Mouse (Mus musculus) liver, embryonic 14 days (tissue): ENCODE data around the gene Dtnb. TPM values are rescaled to one million over a fixed set of nuclear protein-coding genes. Genes with fewer than 3 reads are reported as not detected.

ENCODE experiments used
- polyA plus RNA-seq: library from polyadenylated mRNA; depleted of rRNA; stranded (reverse); fragments of >200 nt; gene quantifications from 2 replicates; pipeline ENCODE4 v1.2.3, GENCODE M21; 2012; rRNA removed

Gene Dtnb
- polyA plus RNA-seq: 14.8 and 16.1 TPM in 2 replicates

DNA sequence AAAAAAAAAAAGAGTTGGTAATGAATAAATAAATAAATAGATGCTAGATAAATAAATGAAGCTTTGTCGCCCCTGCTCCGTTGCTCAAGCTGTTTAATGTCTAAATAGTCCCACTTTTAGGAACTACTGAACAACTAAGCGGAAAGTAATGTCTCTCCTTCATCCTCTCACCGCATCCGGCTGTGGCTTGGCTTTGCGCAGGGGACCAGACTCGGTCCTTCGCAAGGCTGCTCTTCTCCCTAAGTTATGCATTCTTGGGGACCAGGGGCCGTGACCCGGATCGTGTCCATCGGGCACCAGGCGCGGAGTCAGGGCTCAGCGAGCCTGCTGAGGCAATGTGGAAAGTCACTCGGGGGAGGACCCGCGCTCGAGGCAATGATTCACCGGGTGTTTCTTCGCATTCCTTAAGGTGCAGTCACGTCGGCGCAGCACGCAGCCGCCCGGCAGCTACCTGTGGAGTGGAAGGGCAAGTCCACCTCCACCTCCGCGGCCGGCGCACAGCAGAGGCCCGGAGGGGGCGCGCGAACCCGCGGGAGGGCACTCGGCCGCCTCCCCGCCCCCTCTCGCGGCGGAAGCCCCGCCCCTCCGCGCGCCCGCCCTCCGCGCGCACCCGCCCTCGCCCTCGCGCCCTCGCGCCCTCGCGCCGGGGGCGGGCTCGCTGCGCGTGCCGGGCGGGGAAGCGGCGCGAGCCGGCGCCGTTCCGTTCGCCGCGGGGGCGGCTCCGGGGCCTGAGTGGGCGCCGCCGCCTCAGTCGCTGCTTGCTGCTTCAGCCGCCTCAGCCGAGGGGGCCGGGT lies at the start of gene Dtnb:
Gene Dtnb (plus strand): TSS at position 595 of the 794 bp plus-strand sequence.

DNA sequence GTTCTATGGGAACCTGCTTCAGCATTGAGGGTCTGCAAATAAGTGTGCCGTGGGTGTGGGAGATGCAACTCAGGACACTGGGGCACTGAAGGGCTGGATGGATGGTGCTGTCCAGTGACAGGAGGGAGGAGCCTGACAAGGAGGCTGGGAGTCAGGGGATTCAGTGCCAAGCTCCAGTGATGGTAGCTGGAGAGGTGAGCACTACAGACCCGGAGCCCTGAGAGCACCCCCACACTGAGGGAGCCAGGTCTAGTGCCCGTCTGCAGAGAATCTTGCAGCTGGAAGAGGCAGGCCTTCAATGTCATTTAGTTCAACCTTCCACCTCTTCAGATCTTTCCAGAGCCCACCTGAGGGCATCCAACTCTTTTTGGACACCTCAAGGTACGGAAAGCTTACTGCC lies 233.7 kb downstream of the Dtnb start, which contains the start of gene Dnmt3a:
Gene Dnmt3a (plus strand): TSS at position 156 of the 400 bp plus-strand sequence.

Other genes with a start within 250 kb of the Dtnb start
- 0.47 and 0.53 TPM in 2 replicates for gene Kif3c, start 207.2 kb upstream of the Dtnb start, polyA plus RNA-seq
- 7.5 and 8.2 TPM in 2 replicates for gene Asxl2, start 145.5 kb upstream of the Dtnb start, polyA plus RNA-seq
- gene Dnmt3a, start 233.6 kb downstream of the Dtnb start, polyA plus RNA-seq: 5.3 and 6.5 TPM in 2 replicates